Mouse (Mus musculus): Measurements from ENCODE around the gene Cdc5l.

DNA sequence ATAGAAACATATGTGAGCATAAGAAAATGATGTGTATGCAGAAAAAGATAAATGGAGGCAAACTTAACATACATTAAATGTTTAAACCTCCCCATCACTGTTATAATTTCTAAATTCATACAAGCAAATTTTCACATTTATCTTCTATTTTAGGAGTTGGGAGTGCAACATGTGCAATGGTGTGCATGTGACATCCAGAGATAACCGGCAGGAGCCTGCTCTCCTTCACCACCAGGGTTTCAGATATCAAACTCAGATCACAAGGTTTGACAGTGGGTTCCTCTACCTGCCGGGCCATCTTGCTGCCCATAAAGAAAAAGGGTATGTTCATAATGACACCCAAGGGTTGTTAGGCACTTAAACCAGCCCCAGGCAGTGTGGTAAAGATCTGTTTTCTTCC lies 16.1 kb downstream of the Cdc5l start:
- no peak for TF ChIP-seq CTCF (conservative IDR thresholded peaks at IDR 0.05; ENCODE audit: low read length)
- TF ChIP-seq NANOG (IDR thresholded peaks at IDR 0.05; ENCODE audit: borderline replicate concordance, low read length): no peak
- no peak for TF ChIP-seq POU5F1 (IDR thresholded peaks at IDR 0.05; ENCODE audit: borderline replicate concordance, low read length)

Data from E14TG2a.4 (cell line).